Mouse (Mus musculus) heart, postnatal 36 days (tissue): ENCODE measurements around the gene Sars2. TPM values are rescaled to one million over a fixed set of nuclear protein-coding genes. Genes with fewer than 3 reads are reported as not detected.

Source experiments
- DNase-seq, 2 experiments: peaks; one replicate each; pipeline ENCODE4 v3.0.0; 2021 to 2022
- intact Hi-C: fragments of 180-260 bp; cut with DNase I; formaldehyde crosslinking; loops from one replicate; pipeline ENCODE4 v1.15.1; 2025
- total RNA-seq, 2 experiments: library from RNA; stranded (reverse); gene quantifications; 2 replicates each; pipeline ENCODE4 v1.2.3; 2021

Gene Sars2
- total RNA-seq, 2 experiments from 2014 or later = 14.6 to 16.3 TPM

DNA sequence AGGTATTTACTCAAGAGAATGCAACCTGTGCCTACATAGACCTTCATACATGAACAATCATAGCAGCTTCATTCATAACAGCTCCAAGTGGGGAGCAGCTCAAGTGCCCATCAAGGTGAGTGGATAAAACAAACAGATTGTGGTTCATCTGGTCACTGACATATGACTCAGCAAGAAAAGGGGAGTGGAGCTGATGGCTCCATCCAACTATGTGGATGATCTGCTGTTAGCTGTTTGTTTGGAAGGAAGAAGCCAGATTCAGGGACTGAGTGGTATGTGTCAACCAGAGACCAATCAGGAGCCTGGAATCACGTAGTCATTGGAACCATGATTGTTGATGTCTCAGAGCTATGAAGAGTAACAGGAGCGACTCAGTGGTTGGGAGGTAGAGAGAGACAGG lies 17.2 kb upstream of the Sars2 start:
- DNase-seq = no peak
- intact Hi-C loops = loop anchor here (5.0 to 10.0 kb wide), 4 partner anchors 47 to 277 kb away; no protein-coding TSS in a partner anchor

DNA sequence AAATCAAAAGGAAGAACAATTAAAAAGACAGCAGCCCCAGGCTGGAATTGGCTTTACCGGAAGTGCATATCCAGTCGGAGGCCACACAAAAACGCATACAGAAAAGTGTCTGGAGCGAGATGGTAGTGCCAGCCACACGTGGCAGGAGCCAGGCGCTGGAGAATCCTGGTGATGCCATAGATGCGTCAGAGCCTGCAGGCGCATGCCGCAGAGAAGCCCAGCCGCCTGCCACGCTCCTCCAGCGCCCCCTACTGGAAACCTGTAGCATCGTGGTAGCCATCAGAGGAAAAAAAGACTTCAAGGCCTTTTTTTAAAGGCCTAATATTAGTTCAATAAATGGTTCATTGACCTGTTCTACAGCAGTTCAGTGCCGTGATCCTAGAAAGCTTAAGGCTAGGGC lies 15.2 kb upstream of the Sars2 start:
- peak; percentile 57 to 65 for DNase-seq
- intact Hi-C loops = loop anchor here (5.0 to 10.0 kb wide), 4 partner anchors 49 to 279 kb away; no protein-coding TSS in a partner anchor

DNA sequence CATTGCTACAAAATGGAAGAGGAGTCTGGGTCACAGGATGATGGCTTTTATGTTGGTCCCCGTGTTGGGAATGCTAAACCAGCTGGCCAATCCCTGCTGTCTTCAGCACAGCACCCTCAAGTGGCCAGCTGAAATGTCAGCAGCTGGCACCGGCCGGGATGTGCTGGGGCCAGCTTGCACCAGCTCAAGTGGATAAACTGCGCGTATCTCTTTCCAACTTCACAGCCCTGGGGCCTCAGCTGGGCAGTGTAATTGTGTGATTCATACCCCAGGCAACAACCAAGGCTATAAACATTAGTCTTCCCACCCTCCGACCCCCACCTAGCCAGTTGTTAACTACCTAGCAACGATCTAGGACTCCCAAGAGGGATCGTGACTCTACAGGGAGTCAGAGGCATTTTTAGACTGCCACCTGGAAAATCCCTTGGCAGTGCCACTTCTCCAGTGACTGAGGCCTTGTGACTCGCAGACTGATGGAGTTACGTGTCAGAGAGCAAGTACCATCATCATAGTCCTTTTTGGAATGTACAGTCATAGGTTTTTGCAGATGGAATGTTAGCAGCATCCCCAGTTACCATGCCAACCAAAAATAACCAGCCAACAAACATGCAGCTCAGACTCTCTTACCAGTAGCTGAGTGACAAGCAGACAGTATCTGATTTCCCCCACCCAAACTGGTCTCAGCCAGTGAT lies 14.0 kb upstream of the Sars2 start:
- intact Hi-C loops = loop anchor here (5.0 to 10.0 kb wide), 4 partner anchors 50 to 280 kb away; no protein-coding TSS in a partner anchor
- no peak for DNase-seq

DNA sequence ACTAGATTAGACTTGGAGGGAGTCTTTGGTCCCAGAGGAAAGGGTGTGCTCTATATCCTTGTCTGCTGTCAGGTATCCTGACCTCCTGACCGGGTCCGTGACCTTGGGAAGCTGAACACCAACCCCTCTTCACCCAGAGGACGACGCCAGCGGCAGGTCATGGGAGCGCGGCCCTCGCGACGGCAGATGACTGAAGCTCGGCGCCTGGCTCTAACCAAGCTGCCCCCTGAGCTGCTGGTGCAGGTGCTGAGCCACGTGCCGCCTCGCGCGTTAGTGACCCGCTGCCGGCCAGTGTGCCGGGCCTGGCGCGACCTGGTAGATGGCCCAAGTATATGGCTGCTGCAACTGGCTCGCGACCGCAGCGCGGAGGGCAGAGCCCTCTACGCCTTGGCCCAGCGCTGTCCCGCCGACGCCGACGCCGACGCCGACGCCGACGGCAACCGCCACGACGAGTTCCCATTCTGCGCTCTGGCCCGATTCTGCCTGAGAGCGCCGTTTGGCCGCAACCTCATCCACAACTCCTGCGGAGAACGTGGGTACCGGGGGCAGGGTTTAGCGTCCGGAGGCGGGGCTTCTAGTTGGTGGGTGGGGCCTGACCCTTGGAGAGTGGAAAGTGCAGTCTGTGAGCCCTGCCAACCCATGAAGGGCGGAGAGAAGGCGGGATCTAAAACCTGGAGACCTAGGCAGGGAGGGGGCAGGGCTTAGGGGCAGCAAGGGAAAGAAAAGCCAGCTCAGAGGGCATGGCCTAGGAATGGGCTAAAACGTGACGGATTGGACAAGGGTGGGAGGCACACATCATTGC lies 9.2 kb upstream of the Sars2 start:
- DNase-seq = peak; percentile 63 to 70
- intact Hi-C loops = no loop called here

DNA sequence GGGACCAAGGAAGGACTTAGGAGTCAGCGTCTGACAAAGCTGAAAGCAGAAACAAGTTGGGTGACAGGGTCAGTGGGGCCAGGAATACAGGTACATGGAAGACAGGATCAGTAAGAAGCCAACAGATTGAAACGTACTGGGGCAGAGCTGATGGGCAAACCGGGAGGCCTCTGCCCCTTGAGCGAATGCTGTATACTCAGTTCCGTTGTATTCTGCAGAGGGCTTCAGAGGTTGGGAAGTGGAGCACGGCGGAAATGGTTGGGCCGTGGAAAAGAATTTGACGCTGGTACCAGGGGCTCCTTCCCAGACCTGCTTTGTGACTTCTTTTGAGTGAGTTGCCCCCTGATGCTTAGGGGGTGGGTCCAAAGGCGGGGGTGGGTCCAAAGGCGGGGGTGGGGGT lies 8.6 kb upstream of the Sars2 start:
- no peak for DNase-seq
- intact Hi-C loops = no loop called here

DNA sequence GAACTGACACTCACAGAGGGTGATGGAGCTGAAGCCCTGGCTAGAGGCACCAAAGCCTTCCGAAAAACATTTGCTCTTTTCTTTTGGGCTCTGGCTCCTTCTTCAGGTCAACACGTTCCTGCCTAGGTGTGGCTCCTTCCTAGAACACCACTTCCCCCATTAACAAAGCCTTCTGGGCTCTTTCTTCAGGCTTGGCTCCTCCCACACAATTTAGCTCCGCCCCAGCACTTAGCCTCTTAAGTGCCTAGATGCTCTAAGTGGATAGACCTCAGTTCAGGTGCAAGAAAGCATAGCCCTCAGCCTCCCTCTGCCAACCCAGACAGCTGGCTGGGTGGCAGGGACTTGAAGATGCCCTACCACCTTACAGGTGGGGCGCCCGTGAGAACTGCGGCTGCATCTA lies 6.1 kb upstream of the Sars2 start:
- intact Hi-C loops = no loop called here
- DNase-seq = no peak

DNA sequence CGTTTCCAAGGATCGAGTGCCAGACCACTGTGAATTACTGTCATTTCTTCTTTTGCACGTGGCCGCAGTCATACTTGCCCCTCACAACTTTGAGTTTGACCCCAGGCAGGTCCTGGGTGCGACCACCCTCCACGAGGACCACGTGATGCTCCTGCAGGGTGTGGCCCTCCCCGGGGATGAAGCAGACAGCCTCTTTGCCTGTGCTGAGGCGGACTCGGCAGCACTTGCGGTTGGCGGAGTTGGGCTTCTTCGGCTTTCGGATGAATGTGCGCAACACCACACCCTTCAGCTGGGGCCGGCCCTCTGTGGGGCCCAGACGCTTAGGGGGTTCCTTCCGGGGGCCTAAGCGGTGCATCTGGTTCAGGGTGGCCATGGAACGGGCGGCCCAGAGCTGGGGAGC lies 2.0 kb upstream of the Sars2 start:
- no peak for DNase-seq
- intact Hi-C loops = loop anchor here (10.0 kb wide), 1 partner anchor 565 kb away; the partner anchor contains the start of gene Dpf1

DNA sequence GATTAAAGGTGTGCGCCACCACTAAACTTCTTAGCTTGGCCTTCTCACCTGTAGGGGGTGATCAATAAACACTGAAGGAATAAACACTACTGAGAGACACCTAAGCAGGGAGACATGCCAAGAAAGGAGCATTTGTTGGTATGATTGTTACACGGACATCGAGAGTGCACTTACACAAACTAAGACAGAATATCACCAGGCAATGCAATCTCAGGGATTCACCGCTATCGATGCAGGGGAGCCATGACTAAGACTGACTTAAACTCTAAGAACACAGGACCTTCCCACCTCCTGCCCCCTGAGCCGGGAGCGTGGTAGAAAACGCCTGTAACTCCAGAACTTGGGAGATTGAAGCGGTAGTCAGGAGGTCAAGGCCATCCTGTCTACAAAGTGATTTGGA lies 843 bp upstream of the Sars2 start:
- intact Hi-C loops = loop anchor here (10.0 kb wide), 1 partner anchor 564 kb away; the partner anchor contains the start of gene Dpf1
- DNase-seq = no peak

DNA sequence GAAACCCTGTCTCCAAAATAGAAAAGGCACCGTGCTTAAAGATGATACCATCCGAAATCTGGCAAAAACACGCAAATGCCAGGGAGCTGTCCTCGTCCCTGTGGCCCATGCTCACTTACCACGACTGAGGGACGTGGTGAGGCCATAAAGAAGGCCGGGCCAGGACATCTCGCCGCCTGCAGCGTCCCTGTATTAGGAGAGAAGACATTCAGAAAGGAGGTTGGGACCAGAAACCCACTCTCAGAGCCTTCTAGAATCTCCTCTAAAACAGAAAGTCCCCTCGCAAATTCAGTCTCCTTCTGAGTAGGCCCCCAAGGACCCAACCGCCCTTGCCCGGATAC lies 454 bp upstream of the Sars2 start:
- DNase-seq = no peak
- intact Hi-C loops = loop anchor here (10.0 kb wide), 1 partner anchor 563 kb away; the partner anchor contains the start of gene Dpf1

DNA sequence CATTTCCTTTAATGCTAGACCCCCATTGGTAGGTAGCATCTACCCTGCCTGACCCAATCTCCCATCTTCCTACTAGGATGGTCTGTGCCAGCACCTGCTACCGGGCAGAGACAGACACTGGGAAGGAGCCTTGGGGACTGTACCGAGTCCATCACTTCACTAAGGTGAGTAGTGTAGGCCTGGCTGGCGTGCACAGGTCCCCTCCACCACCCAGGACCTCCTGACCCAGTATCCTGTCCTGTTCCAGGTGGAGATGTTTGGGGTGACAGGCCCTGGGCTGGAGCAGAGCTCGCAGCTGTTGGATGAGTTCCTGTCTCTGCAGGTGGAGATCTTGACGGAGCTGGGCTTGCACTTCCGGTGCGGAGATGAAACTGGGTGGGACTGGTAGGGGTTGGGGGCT lies 8.1 kb downstream of the Sars2 start:
- DNase-seq = no peak
- intact Hi-C loops = loop anchor here (10.0 kb wide), 1 partner anchor 555 kb away; the partner anchor contains the start of gene Dpf1

DNA sequence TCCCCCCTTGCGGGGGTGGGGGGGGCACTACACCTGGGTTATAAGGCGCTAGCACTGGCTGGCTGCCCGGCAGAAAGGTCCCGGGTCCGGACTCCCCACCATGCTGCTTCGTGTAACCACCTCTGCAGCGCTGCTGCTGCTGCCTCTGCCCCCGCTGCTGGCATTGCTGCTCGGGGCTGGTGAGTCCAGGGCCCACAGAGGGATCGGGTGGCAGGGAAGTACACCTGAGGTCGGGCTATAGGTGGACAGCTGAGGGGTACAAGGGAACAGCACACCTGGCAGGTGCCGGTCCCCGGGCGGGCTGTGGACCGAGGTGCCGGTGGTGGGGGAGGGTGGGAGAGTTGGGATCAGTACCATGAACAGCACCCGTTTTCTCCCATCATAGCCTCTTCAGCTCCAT lies 14.3 kb downstream of the Sars2 start, which contains the start of gene Ccer2:
Ccer2 (plus strand) TSS at position 96 of the 400 bp plus-strand sequence.
- DNase-seq = no peak
- intact Hi-C loops = no loop called here

DNA sequence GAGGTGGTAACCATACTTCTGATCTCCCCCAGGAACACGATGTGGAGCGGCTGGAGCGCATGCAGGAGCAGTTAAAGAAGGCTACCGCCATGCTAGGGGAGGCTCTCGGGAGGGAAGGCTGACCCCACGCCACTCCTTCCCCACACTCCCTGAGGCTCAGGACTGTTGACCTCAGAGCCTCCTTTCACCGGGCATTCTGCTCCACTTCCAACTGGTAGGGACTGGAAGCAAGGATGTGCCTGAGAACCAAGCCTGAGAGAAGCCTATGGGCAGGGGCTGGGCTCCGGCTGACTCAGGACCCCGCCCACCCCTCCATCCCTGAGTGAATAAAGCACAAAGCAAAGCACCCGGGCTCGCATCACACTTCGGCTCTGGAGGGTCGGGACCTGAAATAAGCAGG lies 16.8 kb downstream of the Sars2 start:
- intact Hi-C loops = no loop called here
- DNase-seq = no peak

DNA sequence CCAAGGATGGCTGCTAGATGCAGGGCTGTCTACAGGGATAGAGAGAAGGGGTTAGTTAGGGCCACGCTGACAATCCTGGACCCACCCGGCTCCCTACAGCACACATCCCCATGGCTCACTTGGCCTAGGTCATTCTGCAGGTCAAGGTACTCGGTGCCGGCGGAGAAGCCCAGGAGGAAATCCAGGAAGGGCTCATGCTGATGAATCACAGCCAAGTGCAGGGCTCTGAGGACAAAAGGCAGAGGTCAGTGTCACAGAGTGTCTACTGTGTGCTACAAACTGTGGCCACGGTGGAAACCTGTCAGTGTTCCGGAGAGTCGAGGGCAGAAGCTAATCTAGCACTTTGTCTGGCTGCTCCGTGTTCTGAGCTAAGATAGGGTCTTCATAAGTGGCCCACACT lies 20.1 kb downstream of the Sars2 start:
- intact Hi-C loops = loop anchor here (2.0 to 10.0 kb wide), 3 partner anchors 17 to 473 kb away; partner anchors contain the start of genes Ggn, Kcnk6, Spred3 and Yif1b
- DNase-seq = no peak

DNA sequence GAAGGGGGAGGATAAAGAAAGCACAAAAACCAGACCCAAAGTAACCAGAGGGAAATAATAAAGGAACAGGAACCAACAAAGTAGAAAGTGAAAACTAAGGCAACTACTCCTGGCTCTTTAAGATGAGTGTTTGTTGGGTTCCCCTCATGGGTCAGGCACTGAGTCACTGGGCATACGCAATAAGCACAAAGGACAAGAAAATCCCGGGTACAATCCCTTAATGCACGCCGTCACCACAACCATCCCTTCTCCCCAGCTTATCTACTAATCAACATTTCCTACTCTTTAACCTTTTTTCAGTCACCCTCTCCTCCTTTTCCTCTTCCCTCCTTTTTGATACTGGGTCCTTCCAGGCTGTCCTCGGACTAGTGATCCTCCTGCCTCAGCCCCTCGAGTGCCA lies 23.4 kb downstream of the Sars2 start:
- intact Hi-C loops = loop anchor here (10.0 kb wide), 2 partner anchors 410 to 470 kb away; partner anchors contain the start of genes Ggn, Kcnk6, Spred3 and Yif1b
- no peak for DNase-seq

DNA sequence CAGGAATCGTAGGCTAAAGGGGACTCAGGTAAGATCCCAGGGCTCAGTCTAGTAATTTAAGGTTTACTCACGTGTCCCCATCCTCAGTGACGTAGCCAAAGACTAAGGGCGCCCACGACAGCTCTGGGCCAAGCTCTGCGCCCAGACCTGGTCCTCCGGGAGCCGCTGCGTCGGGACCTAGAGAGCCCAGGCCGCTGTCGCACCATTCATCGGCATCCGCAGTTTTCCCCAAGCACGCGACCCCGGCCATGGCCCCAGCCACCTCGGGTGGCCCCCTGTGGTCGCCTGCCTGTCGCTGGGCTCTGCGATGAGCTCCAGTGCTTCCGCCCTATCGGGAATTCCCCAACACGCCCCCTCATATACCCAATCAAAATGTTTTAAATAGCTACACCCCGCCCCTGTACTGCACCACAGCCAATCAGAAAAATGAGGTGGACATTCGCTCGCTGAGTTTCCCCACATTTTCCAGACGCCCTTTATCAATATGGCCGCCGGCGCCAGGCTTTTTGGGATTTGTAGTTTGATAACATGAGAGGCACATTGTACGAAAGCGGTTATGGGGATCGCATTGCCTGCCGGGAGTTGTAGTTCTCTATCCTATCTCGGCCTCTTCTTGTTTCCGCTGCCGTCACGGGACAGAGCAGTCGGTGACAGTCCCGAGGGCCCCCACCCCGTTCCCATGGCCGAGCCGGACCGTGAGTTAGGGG lies 24.5 kb downstream of the Sars2 start, which contains the start of gene Sirt2:
Sirt2 (plus strand) TSS at position 563 of the 707 bp plus-strand sequence.
- peak; percentile 93 to 94 for DNase-seq
- intact Hi-C loops = loop anchor here (10.0 kb wide), 2 partner anchors 408 to 468 kb away; partner anchors contain the start of genes Ggn, Kcnk6, Spred3 and Yif1b

DNA sequence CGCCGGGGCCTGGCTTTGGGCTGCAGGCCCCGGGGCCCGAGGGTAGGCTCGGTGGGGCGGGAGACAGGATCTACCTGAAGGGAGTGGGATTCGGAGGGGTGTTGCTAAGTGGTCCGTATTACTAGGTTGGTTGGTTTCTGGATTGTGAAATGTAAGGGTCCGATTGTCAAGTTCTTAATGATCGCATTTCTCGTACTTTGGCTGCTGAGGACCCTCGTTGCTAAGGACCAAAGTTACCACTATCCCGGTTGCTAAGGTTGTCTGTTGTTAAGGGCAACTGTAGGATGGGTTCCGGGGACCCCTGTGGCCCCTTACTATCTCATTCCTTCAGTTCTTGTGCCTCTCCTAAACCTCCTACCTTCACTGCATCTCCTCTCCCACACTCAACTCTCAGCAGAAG lies 25.1 kb downstream of the Sars2 start:
- no peak for DNase-seq
- intact Hi-C loops = loop anchor here (10.0 kb wide), 2 partner anchors 408 to 468 kb away; partner anchors contain the start of genes Ggn, Kcnk6, Spred3 and Yif1b

DNA sequence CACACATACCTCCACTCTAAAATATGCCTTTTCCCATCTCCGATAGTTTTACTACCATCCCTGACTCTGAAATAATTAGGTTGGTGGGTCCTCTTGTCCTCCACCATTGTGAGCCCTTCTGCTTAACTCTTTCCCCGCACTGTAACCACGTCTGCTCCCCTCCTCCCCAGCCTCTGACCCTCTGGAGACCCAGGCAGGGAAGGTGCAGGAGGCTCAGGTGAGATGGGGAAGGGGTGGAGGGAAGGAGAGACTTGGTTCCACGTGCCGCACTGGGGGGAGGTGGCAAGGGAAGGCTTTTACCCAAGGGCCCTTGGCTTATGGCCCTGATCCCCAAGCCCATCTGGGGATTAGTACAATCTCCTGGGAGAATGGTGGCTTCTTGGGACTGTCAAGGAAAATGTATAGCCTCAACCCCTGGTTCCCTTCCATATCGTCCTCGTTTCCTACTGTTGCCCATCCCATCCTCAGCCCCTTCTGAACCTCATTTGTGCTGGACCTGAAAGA lies 25.7 kb downstream of the Sars2 start, which contains the start of gene Nfkbib:
Nfkbib (minus strand) TSS at position 51 of the 504 bp plus-strand sequence.
- intact Hi-C loops = loop anchor here (10.0 kb wide), 2 partner anchors 407 to 467 kb away; partner anchors contain the start of genes Ggn, Kcnk6, Spred3 and Yif1b
- no peak for DNase-seq

DNA sequence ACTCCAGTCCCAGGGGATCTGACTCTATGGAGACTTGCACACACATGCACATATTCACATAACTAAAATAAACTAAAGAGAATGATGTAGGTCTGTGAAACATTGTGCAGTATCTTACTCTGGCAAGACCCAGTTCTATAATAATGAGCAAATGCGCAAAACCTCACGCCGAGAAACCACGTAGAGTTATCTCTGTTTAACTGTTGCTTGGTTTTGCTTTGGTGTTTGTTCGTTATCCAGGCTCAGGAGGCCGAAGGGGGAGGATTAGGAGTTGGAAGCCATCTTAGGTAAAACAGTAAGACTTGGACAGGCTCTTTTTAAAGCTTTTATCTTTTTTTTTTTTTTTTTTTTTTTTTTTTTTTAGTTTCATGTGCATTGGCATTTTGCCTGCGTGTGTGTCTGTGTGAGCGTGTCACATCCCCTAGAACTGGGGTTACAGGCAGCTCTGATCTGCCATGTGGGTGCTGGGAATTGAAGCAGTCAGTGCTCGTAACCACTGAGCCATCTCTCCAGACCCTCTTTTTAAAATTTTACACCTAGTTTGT lies 27.7 kb downstream of the Sars2 start:
- no peak for DNase-seq
- intact Hi-C loops = loop anchor here (10.0 kb wide), 2 partner anchors 405 to 465 kb away; partner anchors contain the start of genes Ggn, Kcnk6, Spred3 and Yif1b

DNA sequence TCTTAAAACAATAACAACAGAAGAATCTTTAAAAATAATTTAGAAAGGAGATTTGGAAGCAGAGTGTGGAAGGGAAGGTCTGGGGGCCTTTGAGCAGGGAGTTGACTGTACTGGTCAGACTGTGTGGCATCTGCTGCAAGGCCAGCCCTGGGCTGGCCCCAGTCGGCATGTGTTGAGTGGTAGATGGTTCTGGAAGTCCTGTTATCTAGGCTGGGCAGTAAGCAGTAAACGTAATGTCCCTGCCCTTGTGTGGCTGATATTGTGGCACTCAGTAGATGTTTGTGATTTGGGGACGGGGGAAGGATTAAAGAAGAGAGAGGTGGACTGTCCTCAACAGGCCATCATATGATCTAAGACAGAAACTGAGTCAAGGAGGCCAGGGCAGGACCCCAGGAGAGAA lies 28.5 kb downstream of the Sars2 start:
- DNase-seq = no peak
- intact Hi-C loops = no loop called here

DNA sequence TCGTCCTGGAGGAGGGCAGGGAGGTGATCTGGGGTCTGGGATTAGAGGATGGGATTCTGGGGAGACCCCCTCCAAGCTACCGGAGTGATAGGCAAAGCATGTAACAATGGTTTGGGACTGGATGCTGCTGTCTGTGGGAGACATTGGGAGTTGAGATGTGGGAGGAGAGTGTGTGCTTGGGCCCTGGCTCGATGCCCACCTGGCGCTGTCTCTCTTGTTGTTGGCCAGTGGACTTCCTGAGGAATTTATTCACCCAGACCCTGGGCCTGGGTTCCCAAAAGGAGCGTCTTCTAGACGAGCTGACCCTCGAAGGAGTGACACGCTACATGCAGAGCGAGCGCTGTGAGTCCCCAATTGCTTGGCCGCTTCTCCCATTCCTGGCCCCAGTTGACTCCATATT lies 30.1 kb downstream of the Sars2 start:
- intact Hi-C loops = no loop called here
- DNase-seq = peak in 1 of 2 experiments; percentile 44
